Mouse (Mus musculus): ENCODE data around the gene Arhgap4. TPM values are rescaled to one million over a fixed set of nuclear protein-coding genes. Genes with fewer than 3 reads are reported as not detected.

The Arhgap4 gene
- total RNA-seq, 2 experiments from 2014 or later: 3.6 to 4.7 TPM

- peak in 1 of 2 experiments; percentile 6 for DNase-seq (ENCODE audit: low spot score in 2 of 2)
- intact Hi-C loops (cut with DNase I): loop anchor here (2.0 kb wide), 1 partner anchor 123 kb away; no protein-coding TSS in a partner anchor
Measured at GRCm38 (mm10) chrX:73921285-73921822, 316 bp downstream of the Arhgap4 start.

- intact Hi-C loops (cut with DNase I): no loop called here
- no peak for DNase-seq (ENCODE audit: low spot score in 2 of 2)
Measured at GRCm38 (mm10) chrX:73918631-73919030, 3.0 kb downstream of the Arhgap4 start.

GRCm38 (mm10) chrX:73916945-73917344 lies 4.7 kb downstream of the Arhgap4 start:
- DNase-seq (ENCODE audit: low spot score in 2 of 2): no peak
- intact Hi-C loops (cut with DNase I): no loop called here

- intact Hi-C loops (cut with DNase I): no loop called here
Measured at GRCm38 (mm10) chrX:73914827-73915703, 6.6 kb downstream of the Arhgap4 start.

GRCm38 (mm10) chrX:73911588-73911987 lies 10.1 kb downstream of the Arhgap4 start:
- no peak for DNase-seq (ENCODE audit: low spot score in 2 of 2)

More at GRCm38 (mm10) chrX:73914827-73915703, 6.6 kb downstream of the Arhgap4 start:
- peak; percentile 80 to 97 for DNase-seq (ENCODE audit: low spot score in 2 of 2)

GRCm38 (mm10) chrX:73911156-73911555 lies 10.5 kb downstream of the Arhgap4 start:
- no peak for DNase-seq (ENCODE audit: low spot score in 2 of 2)
- intact Hi-C loops (cut with DNase I): no loop called here

More at GRCm38 (mm10) chrX:73911588-73911987, 10.1 kb downstream of the Arhgap4 start:
- intact Hi-C loops (cut with DNase I): no loop called here

- DNase-seq (ENCODE audit: low spot score in 2 of 2): no peak
- intact Hi-C loops (cut with DNase I): no loop called here
Measured at GRCm38 (mm10) chrX:73910451-73910850, 11.2 kb downstream of the Arhgap4 start.

- intact Hi-C loops (cut with DNase I): no loop called here
- DNase-seq (ENCODE audit: low spot score in 2 of 2): no peak
Measured at GRCm38 (mm10) chrX:73910049-73910448, 11.6 kb downstream of the Arhgap4 start.

GRCm38 (mm10) chrX:73897959-73898358 lies 23.7 kb downstream of the Arhgap4 start:
- no peak for DNase-seq (ENCODE audit: low spot score in 2 of 2)
- intact Hi-C loops (cut with DNase I): no loop called here

- DNase-seq (ENCODE audit: low spot score in 2 of 2): peak in 1 of 2 experiments; percentile 59
- intact Hi-C loops (cut with DNase I): loop anchor here (2.0 kb wide), 1 partner anchor 97 kb away; no protein-coding TSS in a partner anchor
Measured at GRCm38 (mm10) chrX:73895719-73896118, 26.0 kb downstream of the Arhgap4 start, which contains the start of gene L1cam. Gene L1cam, minus strand, starts transcription at chrX:73896105.

GRCm38 (mm10) chrX:73892833-73893232 lies 28.8 kb downstream of the Arhgap4 start:
- intact Hi-C loops (cut with DNase I): no loop called here

GRCm38 (mm10) chrX:73891551-73892152 lies 30.0 kb downstream of the Arhgap4 start, which contains the start of gene Avpr2:
Gene Avpr2, plus strand, starts transcription at chrX:73892102.
- intact Hi-C loops (cut with DNase I): no loop called here
- DNase-seq (ENCODE audit: low spot score in 2 of 2): no peak

More at GRCm38 (mm10) chrX:73892833-73893232, 28.8 kb downstream of the Arhgap4 start:
- no peak for DNase-seq (ENCODE audit: low spot score in 2 of 2)

GRCm38 (mm10) chrX:73881463-73881862 lies 40.2 kb downstream of the Arhgap4 start:
- intact Hi-C loops (cut with DNase I): no loop called here
- DNase-seq (ENCODE audit: low spot score in 2 of 2): no peak

- intact Hi-C loops (cut with DNase I): no loop called here
- no peak for DNase-seq (ENCODE audit: low spot score in 2 of 2)
Measured at GRCm38 (mm10) chrX:73881036-73881427, 40.6 kb downstream of the Arhgap4 start.

GRCm38 (mm10) chrX:73880194-73881035 lies 41.3 kb downstream of the Arhgap4 start:
- DNase-seq (ENCODE audit: low spot score in 2 of 2): peak in 1 of 2 experiments; percentile 11
- intact Hi-C loops (cut with DNase I): loop anchor here (1.0 kb wide), 1 partner anchor 56 kb away; the partner anchor contains the start of gene Pdzd4

- intact Hi-C loops (cut with DNase I): no loop called here
- DNase-seq (ENCODE audit: low spot score in 2 of 2): no peak
Measured at GRCm38 (mm10) chrX:73877014-73877413, 44.7 kb downstream of the Arhgap4 start.

- no peak for DNase-seq (ENCODE audit: low spot score in 2 of 2)
- intact Hi-C loops (cut with DNase I): no loop called here
Measured at GRCm38 (mm10) chrX:73875881-73876280, 45.8 kb downstream of the Arhgap4 start.

GRCm38 (mm10) chrX:73871956-73872355 lies 49.7 kb downstream of the Arhgap4 start:
- DNase-seq (ENCODE audit: low spot score in 2 of 2): no peak
- intact Hi-C loops (cut with DNase I): no loop called here

- intact Hi-C loops (cut with DNase I): no loop called here
- DNase-seq (ENCODE audit: low spot score in 2 of 2): no peak
Measured at GRCm38 (mm10) chrX:73871474-73871873, 50.2 kb downstream of the Arhgap4 start.

Data from left cerebral cortex, postnatal 25 days (tissue).